Mouse (Mus musculus): ENCODE results near the gene Serpinb9.
A peak's percentile ranks its signal among the peaks of the same experiment; 100 is the strongest.
"Not testable (repeated sequence)": the region's sequence is repeated elsewhere in the genome, so short reads cannot be mapped to it uniquely, and the experiment has no call there.

Gene Serpinb9

GRCm38 (mm10) chr13:33001341-33001740 is 1.7 kb upstream of the Serpinb9 start:
- no peak for DNase-seq (ENCODE audit: extremely low spot score, low read depth, low spot score)

- DNase-seq (ENCODE audit: extremely low spot score, low read depth, low spot score), result no peak
Measured at GRCm38 (mm10) chr13:33003523-33004413, 718 bp downstream of the Serpinb9 start.

DNA sequence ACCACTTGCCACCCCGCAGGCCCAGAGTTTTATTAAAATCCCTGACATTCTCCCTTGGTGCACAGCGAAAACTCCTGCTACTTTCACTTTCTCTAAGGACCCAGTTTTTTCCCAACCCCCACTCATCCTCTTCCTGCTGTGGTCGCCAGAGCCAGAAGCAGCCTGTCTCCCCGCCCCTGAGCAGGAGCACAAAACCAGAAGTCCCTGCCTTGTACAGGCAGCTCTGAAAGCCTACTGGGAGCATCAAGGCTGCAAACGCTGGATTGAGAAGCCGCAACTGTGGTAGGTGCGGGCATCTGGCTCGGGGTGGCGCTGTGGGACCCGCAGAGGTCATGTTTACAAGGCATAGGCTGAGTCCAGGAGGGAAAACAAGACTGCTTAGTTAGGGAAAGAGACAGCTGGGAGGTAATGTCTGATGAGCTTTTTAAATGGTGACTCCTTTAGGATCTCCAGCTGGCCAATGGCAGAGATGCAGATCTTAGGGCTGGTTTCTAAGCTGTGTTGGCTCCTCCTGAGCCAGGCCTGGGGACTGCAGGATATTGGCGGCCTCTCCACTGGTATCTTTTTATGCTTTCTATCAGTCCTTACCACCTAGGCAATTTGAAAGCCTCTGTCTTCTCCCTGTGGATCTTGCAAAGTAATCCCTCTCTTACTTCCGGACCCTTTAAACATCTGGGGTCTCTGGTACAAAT is 1.5 kb downstream of the Serpinb9 start:
- peak; percentile 18 for DNase-seq (ENCODE audit: extremely low spot score, low read depth, low spot score)

- DNase-seq (ENCODE audit: extremely low spot score, low read depth, low spot score), result no peak
Measured at GRCm38 (mm10) chr13:33005501-33006075, 2.5 kb downstream of the Serpinb9 start.

GRCm38 (mm10) chr13:33006555-33006954 is 3.5 kb downstream of the Serpinb9 start:
- DNase-seq (ENCODE audit: extremely low spot score, low read depth, low spot score), result no peak

- no peak for DNase-seq (ENCODE audit: extremely low spot score, low read depth, low spot score)
Measured at GRCm38 (mm10) chr13:33012395-33012794, 9.3 kb downstream of the Serpinb9 start.

- no peak for DNase-seq (ENCODE audit: extremely low spot score, low read depth, low spot score)
Measured at GRCm38 (mm10) chr13:33013271-33013670, 10.2 kb downstream of the Serpinb9 start.

- no peak for DNase-seq (ENCODE audit: extremely low spot score, low read depth, low spot score)
Measured at GRCm38 (mm10) chr13:33022371-33022770, 19.3 kb downstream of the Serpinb9 start.

DNA sequence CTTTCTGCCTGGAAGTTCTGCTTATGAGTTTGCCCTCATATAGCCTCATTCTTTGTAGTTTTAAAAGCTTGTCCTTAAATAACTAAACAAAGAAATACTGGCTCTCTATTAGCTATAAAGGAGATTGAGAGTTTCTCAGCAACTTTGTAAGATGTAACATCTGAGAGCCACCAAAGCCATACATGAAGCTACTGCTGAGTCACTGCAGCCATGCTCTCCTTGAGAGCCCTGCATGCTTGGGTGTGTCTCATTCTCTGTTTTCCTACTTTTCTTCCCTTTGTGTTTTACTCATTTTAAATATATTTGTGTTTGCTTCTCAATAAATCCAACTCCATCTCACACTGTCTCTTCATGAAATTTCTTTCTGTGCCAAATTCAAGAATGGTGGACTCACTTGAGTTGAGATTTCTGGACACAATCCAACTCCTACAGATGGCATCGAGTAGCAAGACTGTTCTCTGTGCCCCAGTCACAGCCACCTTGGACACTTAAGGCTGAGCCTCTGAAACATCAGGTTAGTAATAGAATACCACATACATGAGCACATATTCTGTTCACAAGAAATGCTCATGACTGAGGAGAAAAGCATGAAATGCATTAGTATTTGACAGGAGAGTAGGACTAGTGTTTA is 23.5 kb downstream of the Serpinb9 start:
- no peak for DNase-seq (ENCODE audit: extremely low spot score, low read depth, low spot score)

DNA sequence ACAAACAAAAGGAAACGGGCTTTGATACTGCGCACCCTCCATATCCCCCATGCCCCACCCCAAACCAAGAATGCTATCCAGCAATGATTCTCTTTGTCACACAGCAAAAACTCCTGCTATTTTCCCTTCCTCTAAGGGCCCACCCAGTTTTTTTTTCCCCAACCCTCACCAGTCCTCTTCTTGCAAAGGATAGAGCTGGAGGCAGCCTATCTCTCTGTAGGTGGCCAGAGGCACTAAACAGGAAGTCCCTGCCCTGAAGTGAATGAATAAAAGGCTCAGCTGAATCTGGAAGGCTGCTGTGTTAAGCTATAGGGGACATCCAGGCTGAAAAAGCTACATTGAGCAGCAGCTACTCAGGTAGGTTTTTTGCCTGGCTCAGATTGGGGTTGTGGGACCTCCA is 24.2 kb downstream of the Serpinb9 start, which contains the start of gene Serpinb9b:
Gene Serpinb9b (plus strand): TSS at position 173 of the 400 bp plus-strand sequence.
- DNase-seq (ENCODE audit: extremely low spot score, low read depth, low spot score), result no peak

DNA sequence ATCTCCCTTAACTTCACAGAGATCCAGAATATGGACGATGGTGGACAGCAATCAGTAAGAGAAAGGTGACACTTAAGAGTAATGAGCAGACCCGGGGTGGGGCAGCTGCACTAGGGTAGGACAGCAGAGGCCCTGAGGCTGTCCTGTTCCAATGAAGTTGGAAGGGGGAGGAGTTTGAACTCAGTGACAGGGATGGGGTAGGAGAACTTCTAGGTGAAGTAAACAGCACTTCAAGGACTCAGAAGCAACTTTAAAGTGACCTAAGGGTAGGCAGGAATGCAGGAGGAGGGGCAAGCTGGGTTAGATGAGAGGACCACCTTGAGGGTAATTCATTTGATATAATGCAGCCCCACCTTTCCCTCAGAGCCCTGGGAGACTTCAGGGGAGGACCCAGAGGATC is 25.1 kb downstream of the Serpinb9 start:
- DNase-seq (ENCODE audit: extremely low spot score, low read depth, low spot score), result no peak

DNA sequence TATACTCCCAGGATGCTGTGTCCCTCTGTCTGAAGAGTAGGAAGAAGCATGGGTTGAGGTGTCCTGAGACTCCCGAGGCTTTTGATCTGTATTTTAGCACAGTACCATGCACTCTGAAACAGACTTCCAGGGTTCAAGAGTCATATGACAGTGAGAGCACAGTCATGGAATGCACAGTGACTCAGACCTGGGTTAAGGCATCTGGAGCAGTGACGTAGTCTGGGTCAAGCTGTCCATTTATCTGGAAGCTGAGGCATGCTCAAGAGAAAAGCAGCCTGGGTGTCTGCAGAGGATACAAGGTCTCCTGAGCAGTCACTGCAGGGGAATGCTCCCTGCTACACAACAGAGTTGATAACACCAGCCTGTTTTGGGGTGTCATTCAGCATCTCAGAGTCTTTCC is 25.5 kb downstream of the Serpinb9 start:
- DNase-seq (ENCODE audit: extremely low spot score, low read depth, low spot score), result no peak

DNA sequence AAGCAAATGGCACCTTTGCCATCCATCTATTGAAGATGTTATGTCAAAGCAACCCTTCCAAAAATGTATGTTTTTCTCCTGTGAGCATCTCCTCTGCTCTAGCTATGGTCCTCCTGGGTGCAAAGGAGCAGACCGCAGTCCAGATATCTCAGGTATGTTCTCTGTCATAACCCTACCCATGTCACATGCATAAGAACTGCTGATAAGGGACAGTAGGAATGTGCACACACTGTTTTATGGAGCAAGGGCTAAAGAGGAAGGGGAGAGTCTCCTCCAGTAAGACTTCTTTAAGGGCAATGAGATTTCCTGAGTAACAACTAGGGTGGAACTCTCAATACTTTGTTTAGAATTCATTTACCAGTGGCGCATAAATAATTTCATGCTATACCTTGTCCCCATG is 26.4 kb downstream of the Serpinb9 start:
- DNase-seq (ENCODE audit: extremely low spot score, low read depth, low spot score), result not testable (repeated sequence)

GRCm38 (mm10) chr13:33030281-33030680 is 27.2 kb downstream of the Serpinb9 start:
- no peak for DNase-seq (ENCODE audit: extremely low spot score, low read depth, low spot score)

GRCm38 (mm10) chr13:33035506-33035905 is 32.5 kb downstream of the Serpinb9 start:
- DNase-seq (ENCODE audit: extremely low spot score, low read depth, low spot score), result no peak

DNA sequence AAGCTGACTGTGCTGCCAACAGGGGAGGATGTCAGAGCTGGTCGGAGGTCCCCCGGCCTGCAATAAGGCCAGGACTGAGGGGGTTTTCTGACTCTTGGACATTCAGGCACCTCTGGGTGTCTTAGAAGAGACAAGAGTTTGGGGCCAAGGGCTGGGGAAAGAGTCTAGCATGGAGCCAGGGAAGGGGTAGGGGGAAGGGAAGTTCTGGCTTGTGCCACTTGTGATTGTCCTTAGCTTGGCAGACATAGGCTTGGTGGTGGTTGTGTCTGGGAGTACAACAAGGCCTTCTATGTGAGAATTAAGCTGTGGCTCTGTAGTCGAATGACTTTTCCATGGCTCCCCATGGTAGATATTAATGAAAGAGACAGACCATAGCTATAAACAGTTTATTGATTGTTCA is 40.5 kb downstream of the Serpinb9 start:
- DNase-seq (ENCODE audit: extremely low spot score, low read depth, low spot score), result no peak

- no peak for DNase-seq (ENCODE audit: extremely low spot score, low read depth, low spot score)
Measured at GRCm38 (mm10) chr13:33047234-33047633, 44.2 kb downstream of the Serpinb9 start.

DNA sequence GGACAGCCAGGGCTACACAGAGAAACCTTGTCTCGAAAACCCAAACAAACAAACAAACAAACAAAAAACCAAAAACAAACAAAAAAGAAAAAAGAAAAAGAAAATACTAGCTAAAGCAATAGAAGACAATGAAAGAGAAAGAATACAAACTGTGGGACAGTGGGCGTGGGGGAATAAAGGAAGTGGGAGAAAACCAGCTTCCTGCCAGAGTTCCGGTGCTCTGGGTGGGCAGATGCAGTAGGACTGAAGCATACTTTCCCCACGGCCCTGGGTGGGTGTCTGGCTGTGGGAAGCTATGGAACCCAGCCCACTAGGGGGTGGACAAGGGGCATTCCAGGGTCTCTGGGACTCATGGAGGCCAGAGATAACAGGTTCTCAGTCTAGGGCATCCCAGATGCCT is 45.1 kb downstream of the Serpinb9 start:
- DNase-seq (ENCODE audit: extremely low spot score, low read depth, low spot score), result no peak

- no peak for DNase-seq (ENCODE audit: extremely low spot score, low read depth, low spot score)
Measured at GRCm38 (mm10) chr13:33051697-33052096, 48.6 kb downstream of the Serpinb9 start.

GRCm38 (mm10) chr13:33063048-33063447 is 60.0 kb downstream of the Serpinb9 start:
- DNase-seq (ENCODE audit: extremely low spot score, low read depth, low spot score), result no peak

Measured in hindlimb bud, embryonic 11.5 days (tissue).